Mouse (Mus musculus) testis, adult 2 months (tissue): ENCODE data around the gene Fam213b. TPM values are rescaled to one million over a fixed set of nuclear protein-coding genes. Genes with fewer than 3 reads are reported as not detected.

Source experiments
- H3K27ac ChIP-seq: fragments of 200-500 bp; 2 replicates; pipeline ENCODE4 v1.5.1; 2012; ENCODE audit warnings: low read depth, low read length; ENCODE audit not compliant: control insufficient read depth, insufficient read depth
- H3K27me3 ChIP-seq: fragments of 200-500 bp; 2 replicates; pipeline ENCODE4 v1.6.1; 2012; ENCODE audit warnings: mild to moderate bottlenecking, low read length, moderate library complexity; ENCODE audit not compliant: control insufficient read depth, insufficient read depth
- H3K36me3 ChIP-seq: fragments of 200-500 bp; 2 replicates; pipeline ENCODE4 v1.6.1; 2012; ENCODE audit warnings: mild to moderate bottlenecking, low read length; ENCODE audit not compliant: control insufficient read depth, insufficient read depth
- H3K4me1 ChIP-seq: fragments of 200-500 bp; 2 replicates; pipeline ENCODE4 v1.6.1; 2012; ENCODE audit warnings: low read length; ENCODE audit not compliant: control insufficient read depth, insufficient read depth
- H3K4me3 ChIP-seq: fragments of 200-500 bp; 2 replicates; pipeline ENCODE4 v1.5.1; 2012; ENCODE audit warnings: low read depth, mild to moderate bottlenecking, low read length, moderate library complexity, mixed read lengths; ENCODE audit not compliant: control insufficient read depth
- CTCF ChIP-seq: fragments of 200-500 bp; IDR thresholded peaks from 2 replicates; pipeline ENCODE4 v1.5.1; 2012; ENCODE audit warnings: low read depth, mild to moderate bottlenecking, inconsistent platforms, low read length, moderate library complexity; ENCODE audit not compliant: control insufficient read depth, insufficient read depth, insufficient replicate concordance
- POLR2A ChIP-seq: fragments of 200-500 bp; IDR thresholded peaks from 2 replicates; pipeline ENCODE4 v1.6.1; 2012; ENCODE audit warnings: low read depth, mild to moderate bottlenecking, inconsistent platforms, low read length, moderate library complexity; ENCODE audit not compliant: control insufficient read depth
- polyA plus RNA-seq: library from polyadenylated mRNA; depleted of rRNA; stranded (reverse); fragments of >200 nt; gene quantifications from 2 replicates; pipeline ENCODE4 v1.2.3, GENCODE M21; 2012; rRNA removed

The Fam213b gene
- polyA plus RNA-seq, 1 experiment = 1.7 TPM

- Histone ChIP-seq H3K36me3 (no peaks in the 10 kb centered on the region), H3K27ac (no peak overlapping the region), H3K4me1 (peaks cover 12% of the 10 kb centered on the region), H3K4me3 (peak overlapping the region; percentile 59), H3K27me3 (no peaks in the 10 kb centered on the region)
- no peak for TF ChIP-seq POLR2A
- TF ChIP-seq CTCF = no peak
Observed at GRCm38 (mm10) chr4:154856480-154856837, 42.5 kb downstream of the Fam213b start.

DNA sequence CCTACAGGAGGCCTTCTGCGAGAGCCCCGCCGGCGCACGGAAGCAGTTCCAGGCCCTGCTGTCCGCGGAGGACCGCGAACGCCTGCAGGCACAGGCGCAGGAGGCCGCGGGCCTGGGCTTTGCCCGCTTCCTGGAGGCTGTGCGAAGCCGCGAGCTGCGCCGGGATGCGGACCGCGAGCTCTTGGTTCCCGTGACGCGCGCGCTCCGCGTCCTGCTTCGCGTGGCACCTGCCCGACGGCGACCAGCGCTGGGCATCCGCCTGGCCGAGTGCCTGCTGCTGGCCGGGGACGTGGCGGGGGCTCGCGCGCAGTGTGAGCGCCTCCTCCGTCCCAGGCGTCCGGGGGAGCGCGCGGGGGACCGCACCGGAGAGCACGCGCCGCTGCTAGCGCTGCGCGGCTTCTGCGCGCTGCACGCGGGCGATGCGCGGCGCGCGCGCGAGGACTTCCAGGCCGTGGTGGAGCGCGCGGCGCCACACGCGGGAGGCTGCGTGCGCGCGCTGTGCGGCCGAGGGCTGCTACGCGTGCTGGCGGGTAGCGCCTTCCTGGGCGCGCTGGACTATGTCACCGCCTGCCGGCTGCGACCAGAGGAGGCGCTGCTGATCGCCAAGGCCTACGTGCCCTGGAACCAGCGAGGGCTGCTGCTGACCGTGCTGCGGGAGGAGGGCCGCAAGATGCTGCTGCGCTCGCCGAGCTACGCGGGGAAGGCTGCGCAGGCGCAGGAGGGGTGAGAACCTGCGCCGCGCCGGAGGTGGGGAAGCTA is 43.0 kb downstream of the Fam213b start:
- H3K27me3 ChIP-seq = no peaks in the 10 kb centered on the region
- peaks cover 12% of the 10 kb centered on the region for H3K4me1 ChIP-seq
- TF ChIP-seq POLR2A = no peak
- peak; percentile 30; the same call in 1 of the 2 replicates for TF ChIP-seq CTCF
- peak overlapping the region; percentile 59 for H3K4me3 ChIP-seq
- H3K27ac ChIP-seq = no peak overlapping the region
- no peaks in the 10 kb centered on the region for H3K36me3 ChIP-seq

GRCm38 (mm10) chr4:154854676-154855345 is 44.1 kb downstream of the Fam213b start:
- Histone ChIP-seq H3K4me3 (no peak overlapping the region), H3K36me3 (no peaks in the 10 kb centered on the region), H3K27ac (no peak overlapping the region), H3K4me1 (peaks cover 12% of the 10 kb centered on the region), H3K27me3 (no peaks in the 10 kb centered on the region)
- TF ChIP-seq CTCF = no peak
- TF ChIP-seq POLR2A = no peak

GRCm38 (mm10) chr4:154853881-154854280 is 45.1 kb downstream of the Fam213b start:
- Histone ChIP-seq H3K4me3 (no peak overlapping the region), H3K27me3 (no peaks in the 10 kb centered on the region)
- TF ChIP-seq POLR2A (no peak), CTCF (no peak)

DNA sequence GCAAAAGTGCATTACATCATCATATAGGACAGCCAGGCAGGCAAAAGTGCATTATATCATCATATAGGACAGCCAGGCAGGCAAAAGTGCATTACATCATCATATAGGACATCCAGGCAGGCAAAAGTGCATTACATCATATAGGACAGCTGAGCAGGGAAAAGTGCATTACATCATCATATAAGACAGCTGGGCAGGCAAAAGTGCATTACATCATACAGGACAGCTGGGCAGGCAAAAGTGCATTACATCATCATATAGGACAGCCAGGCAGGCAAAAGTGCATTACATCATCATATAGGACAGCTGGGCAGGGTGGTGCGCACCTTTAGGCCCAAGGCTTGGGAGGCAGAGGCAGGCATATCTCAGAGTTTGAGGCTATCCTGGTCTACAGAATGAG is 46.2 kb downstream of the Fam213b start:
- TF ChIP-seq POLR2A (no peak), CTCF (no peak)
- peaks cover 8% of the 10 kb centered on the region for H3K4me1 ChIP-seq
- no peaks in the 10 kb centered on the region for H3K27me3 ChIP-seq
- no peaks in the 10 kb centered on the region for H3K36me3 ChIP-seq
- H3K27ac ChIP-seq = no peak overlapping the region
- no peak overlapping the region for H3K4me3 ChIP-seq

More at GRCm38 (mm10) chr4:154853881-154854280, 45.1 kb downstream of the Fam213b start:
- Histone ChIP-seq H3K27ac (no peak overlapping the region), H3K36me3 (no peaks in the 10 kb centered on the region), H3K4me1 (peaks cover 8% of the 10 kb centered on the region)

Other genes with a start within 250 kb of the Fam213b start
- gene Actrt2, start 231.3 kb downstream of the Fam213b start, polyA plus RNA-seq = 646 and 664 TPM in 2 replicates
- 19.9 and 27.8 TPM in 2 replicates for gene Ttc34, start 61.7 kb downstream of the Fam213b start, polyA plus RNA-seq
- gene Mmel1, start 29.6 kb downstream of the Fam213b start, polyA plus RNA-seq = 111 and 124 TPM in 2 replicates
- 0.70 and 1.0 TPM in 2 replicates for gene Tnfrsf14, start 29.4 kb upstream of the Fam213b start, polyA plus RNA-seq
- 0.57 and 0.65 TPM in 2 replicates for gene Hes5, start 61.8 kb upstream of the Fam213b start, polyA plus RNA-seq
- gene Pank4, start 65.0 kb upstream of the Fam213b start, polyA plus RNA-seq = 16.7 TPM in 2 replicates
- gene Plch2, start 157.6 kb upstream of the Fam213b start, polyA plus RNA-seq = 1.9 and 3.4 TPM in 2 replicates
- gene Pex10, start 167.9 kb upstream of the Fam213b start, polyA plus RNA-seq = 3.1 and 3.5 TPM in 2 replicates
- 59.5 and 64.6 TPM in 2 replicates for gene Rer1, start 187.2 kb upstream of the Fam213b start, polyA plus RNA-seq
- gene Morn1, start 187.4 kb upstream of the Fam213b start, polyA plus RNA-seq = 44.0 and 47.5 TPM in 2 replicates